Mouse (Mus musculus): Measurements from ENCODE around the gene Svop. TPM values are rescaled to one million over a fixed set of nuclear protein-coding genes. Genes with fewer than 3 reads are reported as not detected.

The Svop gene
- polyA plus RNA-seq, 1 experiment from 2014 or later, result 17.6 TPM

- Histone ChIP-seq H3K27me3 (ENCODE audit: control insufficient read depth, insufficient read depth, low read length) (no peaks in the 10 kb centered on the region), H3K4me2 (ENCODE audit: low read depth, low read length, severe bottlenecking) (no peak within 1 kb of the TSS), H3K9me3 (ENCODE audit: control insufficient read depth, low read length) (no peaks in the 10 kb centered on the region), H3K9ac (ENCODE audit: low read length) (no peak within 1 kb of the TSS), H3K36me3 (ENCODE audit: control insufficient read depth, insufficient read depth, low read length) (no peaks in the 10 kb centered on the region), H3K4me1 (replicated peaks; ENCODE audit: control insufficient read depth, insufficient read depth, low read length) (no peaks in the 10 kb centered on the region), H3K4me3 (ENCODE audit: low read depth, low read length) (no peak within 1 kb of the TSS), H3K27ac (ENCODE audit: low read depth, low read length) (no peak within 1 kb of the TSS)
- ATAC-seq (replicated peaks; ENCODE audit: low FRiP score) (no peak), DNase-seq (ENCODE audit: low spot score) (no peak)
- WGBS, result 95% methylated on average over 6 of the region's 6 CpGs
Measured at GRCm38 (mm10) chr5:114065161-114065560, 26.2 kb downstream of the Svop start, which contains the start of gene Usp30. Gene Usp30, plus strand, starts transcription at chr5:114065461.

- Histone ChIP-seq H3K27ac (ENCODE audit: low read depth, low read length) (no peak overlapping the region), H3K27me3 (ENCODE audit: control insufficient read depth, insufficient read depth, low read length) (no peaks in the 10 kb centered on the region), H3K4me1 (replicated peaks; ENCODE audit: control insufficient read depth, insufficient read depth, low read length) (no peaks in the 10 kb centered on the region), H3K9me3 (ENCODE audit: control insufficient read depth, low read length) (no peaks in the 10 kb centered on the region), H3K36me3 (ENCODE audit: control insufficient read depth, insufficient read depth, low read length) (no peaks in the 10 kb centered on the region), H3K4me3 (ENCODE audit: low read depth, low read length) (no peak overlapping the region), H3K4me2 (ENCODE audit: low read depth, low read length, severe bottlenecking) (no peak overlapping the region), H3K9ac (ENCODE audit: low read length) (no peak overlapping the region)
- ATAC-seq (replicated peaks; ENCODE audit: low FRiP score), result no peak
- WGBS, result 65% methylated on average over 4 of the region's 4 CpGs
- no peak for DNase-seq (ENCODE audit: low spot score)
Measured at GRCm38 (mm10) chr5:114063958-114064357, 27.4 kb downstream of the Svop start.

- H3K4me2 ChIP-seq (ENCODE audit: low read depth, low read length, severe bottlenecking), result no peak overlapping the region
- no peak overlapping the region for H3K9ac ChIP-seq (ENCODE audit: low read length)
- WGBS, result 65% methylated on average over 7 of the region's 7 CpGs
- H3K27me3 ChIP-seq (ENCODE audit: control insufficient read depth, insufficient read depth, low read length), result no peaks in the 10 kb centered on the region
- ATAC-seq (replicated peaks; ENCODE audit: low FRiP score), result no peak
- DNase-seq (ENCODE audit: low spot score), result no peak
- no peaks in the 10 kb centered on the region for H3K9me3 ChIP-seq (ENCODE audit: control insufficient read depth, low read length)
- no peak overlapping the region for H3K4me3 ChIP-seq (ENCODE audit: low read depth, low read length)
- no peak overlapping the region for H3K27ac ChIP-seq (ENCODE audit: low read depth, low read length)
- no peaks in the 10 kb centered on the region for H3K36me3 ChIP-seq (ENCODE audit: control insufficient read depth, insufficient read depth, low read length)
- H3K4me1 ChIP-seq (replicated peaks; ENCODE audit: control insufficient read depth, insufficient read depth, low read length), result no peaks in the 10 kb centered on the region
Measured at GRCm38 (mm10) chr5:114061675-114062074, 29.7 kb downstream of the Svop start.

DNA sequence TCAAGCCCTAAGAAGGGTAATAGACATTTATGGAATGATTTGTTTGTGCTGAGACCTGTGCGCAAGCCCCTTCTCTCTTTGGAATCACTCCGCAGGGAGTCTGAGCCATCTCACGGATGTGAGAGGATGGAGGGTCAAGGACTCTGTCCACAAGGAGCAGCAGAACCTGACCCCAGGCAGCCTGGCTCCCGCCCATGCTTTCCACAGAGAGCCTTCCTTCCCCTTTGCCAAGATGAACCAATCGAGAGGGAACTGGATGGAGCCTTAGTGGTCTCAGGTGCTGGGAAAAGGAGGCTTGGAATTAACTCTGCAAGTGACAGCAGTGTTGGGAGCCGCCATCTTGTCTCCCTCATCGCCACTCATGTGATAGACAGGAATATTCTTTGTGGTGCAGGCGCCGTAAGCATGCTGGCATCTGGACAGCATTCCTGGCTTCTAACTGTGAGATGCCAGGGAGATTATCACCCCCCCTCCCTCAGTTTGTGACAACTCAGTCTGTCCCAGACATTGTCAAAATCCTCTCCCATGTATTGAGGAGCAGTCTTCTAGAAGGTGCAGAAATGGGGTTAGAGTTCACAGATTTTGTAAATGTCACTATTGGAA, 34.1 kb downstream of the Svop start:
- no peaks in the 10 kb centered on the region for H3K4me1 ChIP-seq (replicated peaks; ENCODE audit: control insufficient read depth, insufficient read depth, low read length)
- no peak overlapping the region for H3K9ac ChIP-seq (ENCODE audit: low read length)
- no peak overlapping the region for H3K4me3 ChIP-seq (ENCODE audit: low read depth, low read length)
- ATAC-seq (replicated peaks; ENCODE audit: low FRiP score) (no peak), DNase-seq (ENCODE audit: low spot score) (no peak)
- WGBS, result 83% methylated on average over 9 of the region's 9 CpGs
- H3K27ac ChIP-seq (ENCODE audit: low read depth, low read length), result no peak overlapping the region
- H3K4me2 ChIP-seq (ENCODE audit: low read depth, low read length, severe bottlenecking), result no peak overlapping the region
- no peaks in the 10 kb centered on the region for H3K9me3 ChIP-seq (ENCODE audit: control insufficient read depth, low read length)
- no peaks in the 10 kb centered on the region for H3K27me3 ChIP-seq (ENCODE audit: control insufficient read depth, insufficient read depth, low read length)
- H3K36me3 ChIP-seq (ENCODE audit: control insufficient read depth, insufficient read depth, low read length), result no peaks in the 10 kb centered on the region

GRCm38 (mm10) chr5:114052246-114052761, 39.1 kb downstream of the Svop start:
- H3K9ac ChIP-seq (ENCODE audit: low read length), result no peak overlapping the region
- no peaks in the 10 kb centered on the region for H3K27me3 ChIP-seq (ENCODE audit: control insufficient read depth, insufficient read depth, low read length)
- ATAC-seq (replicated peaks; ENCODE audit: low FRiP score) (no peak), DNase-seq (ENCODE audit: low spot score) (peak; percentile 83)
- WGBS, result 41% methylated on average over 9 of the region's 9 CpGs
- no peak overlapping the region for H3K4me3 ChIP-seq (ENCODE audit: low read depth, low read length)
- no peaks in the 10 kb centered on the region for H3K4me1 ChIP-seq (replicated peaks; ENCODE audit: control insufficient read depth, insufficient read depth, low read length)
- H3K36me3 ChIP-seq (ENCODE audit: control insufficient read depth, insufficient read depth, low read length), result no peaks in the 10 kb centered on the region
- no peaks in the 10 kb centered on the region for H3K9me3 ChIP-seq (ENCODE audit: control insufficient read depth, low read length)
- H3K4me2 ChIP-seq (ENCODE audit: low read depth, low read length, severe bottlenecking), result peak overlapping the region; percentile 31
- no peak overlapping the region for H3K27ac ChIP-seq (ENCODE audit: low read depth, low read length)

DNA sequence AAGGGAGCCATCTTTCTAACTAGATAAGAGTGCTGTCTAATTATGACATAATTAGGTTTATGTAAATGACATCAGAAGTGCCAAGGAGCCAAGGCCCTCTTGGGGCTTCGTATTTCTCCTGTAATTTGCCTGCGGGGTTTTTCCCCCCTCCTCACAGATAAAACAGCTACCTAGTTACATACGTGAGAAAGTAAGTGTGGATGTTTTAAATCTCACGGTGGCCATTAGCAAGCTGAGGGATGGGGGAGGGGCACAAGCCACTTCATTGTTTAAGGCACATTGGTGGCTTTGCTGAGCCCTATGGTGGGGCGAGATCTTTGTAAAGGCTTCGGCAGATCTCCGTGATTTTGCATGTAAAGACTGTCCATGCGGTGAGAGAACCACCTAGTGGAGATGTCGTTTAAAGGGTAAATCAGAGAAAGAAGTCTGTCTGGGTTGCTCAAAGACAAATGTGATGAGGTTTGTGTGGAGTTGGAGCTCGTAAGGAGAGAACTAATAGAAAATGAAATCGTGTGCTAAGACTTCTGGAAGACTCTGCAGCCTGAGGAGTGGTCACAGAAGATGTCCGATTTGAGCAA, 42.5 kb downstream of the Svop start:
- no peak overlapping the region for H3K4me3 ChIP-seq (ENCODE audit: low read depth, low read length)
- WGBS, result 58% methylated on average over 12 of the region's 12 CpGs
- H3K27ac ChIP-seq (ENCODE audit: low read depth, low read length), result no peak overlapping the region
- DNase-seq (ENCODE audit: low spot score) (no peak), ATAC-seq (replicated peaks; ENCODE audit: low FRiP score) (no peak)
- H3K4me2 ChIP-seq (ENCODE audit: low read depth, low read length, severe bottlenecking), result no peak overlapping the region
- no peaks in the 10 kb centered on the region for H3K4me1 ChIP-seq (replicated peaks; ENCODE audit: control insufficient read depth, insufficient read depth, low read length)
- no peaks in the 10 kb centered on the region for H3K27me3 ChIP-seq (ENCODE audit: control insufficient read depth, insufficient read depth, low read length)
- no peaks in the 10 kb centered on the region for H3K36me3 ChIP-seq (ENCODE audit: control insufficient read depth, insufficient read depth, low read length)
- no peaks in the 10 kb centered on the region for H3K9me3 ChIP-seq (ENCODE audit: control insufficient read depth, low read length)
- no peak overlapping the region for H3K9ac ChIP-seq (ENCODE audit: low read length)

DNA sequence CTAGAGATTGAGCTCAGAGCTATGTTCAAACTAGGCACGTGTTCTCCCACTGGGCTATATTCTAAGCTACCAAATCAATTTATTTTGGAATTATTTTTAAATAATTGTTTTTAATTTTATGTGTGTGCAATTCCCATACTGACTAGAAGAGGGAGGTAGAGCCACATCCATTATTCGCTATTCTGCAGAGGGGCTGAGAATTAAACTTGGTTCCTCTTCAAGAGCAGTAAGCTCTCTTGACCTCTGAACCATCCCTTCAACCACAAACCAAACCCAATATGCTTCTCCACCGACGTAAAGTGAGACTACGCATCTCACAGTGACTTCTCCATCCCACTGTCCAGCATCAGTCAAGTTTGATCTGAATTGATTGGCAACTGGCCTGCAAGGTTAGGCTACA, 44.2 kb downstream of the Svop start:
- no peak for ATAC-seq (replicated peaks; ENCODE audit: low FRiP score)
- no peak overlapping the region for H3K9ac ChIP-seq (ENCODE audit: low read length)
- no peak overlapping the region for H3K4me2 ChIP-seq (ENCODE audit: low read depth, low read length, severe bottlenecking)
- 79% methylated on average over 5 of the region's 5 CpGs for WGBS
- H3K27me3 ChIP-seq (ENCODE audit: control insufficient read depth, insufficient read depth, low read length), result no peaks in the 10 kb centered on the region
- H3K9me3 ChIP-seq (ENCODE audit: control insufficient read depth, low read length), result no peaks in the 10 kb centered on the region
- no peaks in the 10 kb centered on the region for H3K4me1 ChIP-seq (replicated peaks; ENCODE audit: control insufficient read depth, insufficient read depth, low read length)
- no peak for DNase-seq (ENCODE audit: low spot score)
- no peak overlapping the region for H3K27ac ChIP-seq (ENCODE audit: low read depth, low read length)
- H3K4me3 ChIP-seq (ENCODE audit: low read depth, low read length), result no peak overlapping the region
- H3K36me3 ChIP-seq (ENCODE audit: control insufficient read depth, insufficient read depth, low read length), result no peaks in the 10 kb centered on the region

GRCm38 (mm10) chr5:114046604-114047003, 44.8 kb downstream of the Svop start:
- WGBS, result 57% methylated on average over 3 of the region's 3 CpGs
- Histone ChIP-seq H3K36me3 (ENCODE audit: control insufficient read depth, insufficient read depth, low read length) (no peaks in the 10 kb centered on the region), H3K9ac (ENCODE audit: low read length) (no peak overlapping the region), H3K27ac (ENCODE audit: low read depth, low read length) (no peak overlapping the region), H3K4me1 (replicated peaks; ENCODE audit: control insufficient read depth, insufficient read depth, low read length) (peaks cover 3% of the 10 kb centered on the region), H3K27me3 (ENCODE audit: control insufficient read depth, insufficient read depth, low read length) (no peaks in the 10 kb centered on the region), H3K4me3 (ENCODE audit: low read depth, low read length) (no peak overlapping the region), H3K9me3 (ENCODE audit: control insufficient read depth, low read length) (no peaks in the 10 kb centered on the region), H3K4me2 (ENCODE audit: low read depth, low read length, severe bottlenecking) (no peak overlapping the region)
- no peak for DNase-seq (ENCODE audit: low spot score)
- ATAC-seq (replicated peaks; ENCODE audit: low FRiP score), result no peak

DNA sequence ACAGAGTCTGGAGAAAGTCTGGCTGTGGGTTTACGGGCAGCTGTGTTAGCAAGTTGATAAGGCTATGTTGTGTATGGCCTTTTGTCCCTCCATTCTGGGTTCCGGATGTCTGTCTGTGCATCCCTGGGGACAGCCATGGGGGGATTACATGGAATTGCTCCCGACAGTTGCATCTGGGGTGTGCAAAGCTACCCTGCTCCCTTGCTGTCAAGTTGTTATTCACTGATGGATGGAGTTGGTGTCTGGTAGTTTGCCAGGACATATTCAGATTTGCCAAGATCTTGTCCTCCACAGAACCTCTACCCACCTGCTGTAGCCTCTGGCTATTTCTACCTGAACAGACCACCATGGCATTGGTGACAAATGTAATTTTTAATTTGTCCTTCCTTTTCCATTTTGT, 45.2 kb downstream of the Svop start:
- 79% methylated on average over 3 of the region's 3 CpGs for WGBS
- Histone ChIP-seq H3K27me3 (ENCODE audit: control insufficient read depth, insufficient read depth, low read length) (no peaks in the 10 kb centered on the region), H3K9ac (ENCODE audit: low read length) (no peak overlapping the region), H3K4me3 (ENCODE audit: low read depth, low read length) (no peak overlapping the region), H3K27ac (ENCODE audit: low read depth, low read length) (no peak overlapping the region), H3K36me3 (ENCODE audit: control insufficient read depth, insufficient read depth, low read length) (no peaks in the 10 kb centered on the region), H3K4me1 (replicated peaks; ENCODE audit: control insufficient read depth, insufficient read depth, low read length) (peaks cover 7% of the 10 kb centered on the region), H3K4me2 (ENCODE audit: low read depth, low read length, severe bottlenecking) (no peak overlapping the region), H3K9me3 (ENCODE audit: control insufficient read depth, low read length) (no peaks in the 10 kb centered on the region)
- no peak for DNase-seq (ENCODE audit: low spot score)
- ATAC-seq (replicated peaks; ENCODE audit: low FRiP score), result no peak
